Mouse (Mus musculus): Measurements from ENCODE around the gene Dnajb3. TPM values are rescaled to one million over a fixed set of nuclear protein-coding genes. Genes with fewer than 3 reads are reported as not detected.
"Not testable (repeated sequence)": the region's sequence is repeated elsewhere in the genome, so short reads cannot be mapped to it uniquely, and the experiment has no call there.

The Dnajb3 gene
- total RNA-seq, 1 experiment from 2014 or later: not detected

DNA sequence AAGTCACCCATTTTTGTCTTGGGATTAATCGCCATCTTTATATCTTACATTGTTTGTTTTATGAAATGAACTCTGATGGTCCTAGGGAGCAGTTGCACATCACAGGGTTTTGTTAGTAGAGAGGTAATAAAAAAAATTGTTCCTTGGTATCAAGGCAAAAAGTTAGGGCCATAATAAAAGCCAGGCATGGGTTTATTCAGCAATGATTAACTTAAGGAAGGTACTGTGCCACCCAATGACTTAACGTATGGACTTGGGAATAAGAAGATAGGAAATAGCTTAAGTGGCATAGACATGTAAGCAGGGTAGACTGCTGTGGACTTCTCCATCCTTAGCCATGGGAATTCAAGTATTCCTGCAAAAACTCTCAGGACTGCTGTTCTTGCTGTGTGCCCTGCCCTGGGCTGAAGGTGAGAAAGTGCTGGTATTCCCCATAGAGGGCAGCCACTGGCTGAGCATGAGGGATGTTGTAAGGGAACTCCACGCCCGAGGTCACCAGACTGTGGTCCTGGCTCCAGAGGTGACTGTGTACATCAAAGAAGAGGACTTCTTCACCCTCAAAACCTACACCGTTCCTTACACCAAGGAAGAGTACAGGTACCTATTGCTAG lies 19.2 kb downstream of the Dnajb3 start:
- no peak for ATAC-seq (ENCODE audit: extremely low read depth, insufficient number of reproducible peaks, low FRiP score, poor library complexity, severe bottlenecking)

DNA sequence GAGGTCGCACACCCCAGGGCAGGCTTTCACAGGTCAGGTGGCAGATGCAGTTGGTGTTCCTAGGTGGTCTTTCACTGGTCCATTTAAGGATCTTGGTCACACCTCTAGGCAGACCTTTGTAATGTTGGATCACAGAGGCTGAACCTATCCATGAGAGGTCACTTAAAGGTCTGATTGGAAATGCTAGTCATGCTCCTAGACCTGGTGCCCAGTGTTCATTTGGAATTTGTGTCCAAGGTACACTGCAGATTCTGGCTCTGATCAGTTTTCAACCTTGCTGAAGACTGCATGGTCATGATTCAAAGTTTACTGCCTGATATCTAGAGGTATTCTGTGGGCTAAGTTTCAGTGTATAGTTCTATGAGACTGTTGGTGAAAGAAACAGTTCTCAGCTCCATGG lies 25.9 kb downstream of the Dnajb3 start:
- no peak for ATAC-seq (ENCODE audit: extremely low read depth, insufficient number of reproducible peaks, low FRiP score, poor library complexity, severe bottlenecking)

DNA sequence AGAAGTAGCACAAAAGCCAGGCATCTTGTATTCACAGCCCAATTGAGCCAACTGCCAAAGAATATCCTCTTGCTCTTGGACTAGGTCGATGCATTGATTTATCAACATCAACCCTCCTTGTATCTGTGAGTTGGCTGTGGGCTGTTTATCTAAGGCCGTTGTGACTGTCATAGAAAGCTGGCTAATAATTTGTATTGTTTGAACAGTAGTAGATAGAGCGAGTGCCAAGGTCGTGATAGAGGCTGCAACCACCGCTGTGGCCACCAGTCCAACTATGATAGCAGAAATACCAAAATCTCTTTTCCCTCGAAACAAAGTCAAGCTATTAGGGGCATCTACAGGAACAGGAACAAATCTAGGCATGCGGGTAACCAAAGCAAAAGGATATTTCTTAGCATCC lies 33.4 kb downstream of the Dnajb3 start:
- ATAC-seq (ENCODE audit: extremely low read depth, insufficient number of reproducible peaks, low FRiP score, poor library complexity, severe bottlenecking): not testable (repeated sequence)

DNA sequence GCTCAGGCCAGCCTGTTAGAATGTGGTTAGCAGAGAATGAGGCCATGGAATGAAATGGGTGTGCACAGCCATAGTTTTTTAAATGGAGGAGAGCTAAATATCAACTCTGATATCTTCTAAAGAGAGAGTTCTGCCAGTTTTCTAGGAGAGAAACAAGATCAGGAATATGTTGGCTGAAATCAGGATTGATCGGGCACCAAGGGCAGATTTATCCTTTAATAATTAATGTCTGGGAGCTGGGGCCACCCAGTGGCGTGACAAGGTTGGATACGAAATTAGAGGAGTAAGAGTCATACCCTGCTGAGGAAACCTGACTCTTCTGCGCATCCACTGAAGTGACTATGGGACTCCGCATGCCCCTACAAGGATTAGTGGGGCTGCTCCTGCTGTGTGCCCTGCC lies 39.9 kb downstream of the Dnajb3 start, which contains the start of gene Ugt1a5:
Ugt1a5 (plus strand) TSS at position 302 of the 400 bp plus-strand sequence.
- no peak for ATAC-seq (ENCODE audit: extremely low read depth, insufficient number of reproducible peaks, low FRiP score, poor library complexity, severe bottlenecking)

DNA sequence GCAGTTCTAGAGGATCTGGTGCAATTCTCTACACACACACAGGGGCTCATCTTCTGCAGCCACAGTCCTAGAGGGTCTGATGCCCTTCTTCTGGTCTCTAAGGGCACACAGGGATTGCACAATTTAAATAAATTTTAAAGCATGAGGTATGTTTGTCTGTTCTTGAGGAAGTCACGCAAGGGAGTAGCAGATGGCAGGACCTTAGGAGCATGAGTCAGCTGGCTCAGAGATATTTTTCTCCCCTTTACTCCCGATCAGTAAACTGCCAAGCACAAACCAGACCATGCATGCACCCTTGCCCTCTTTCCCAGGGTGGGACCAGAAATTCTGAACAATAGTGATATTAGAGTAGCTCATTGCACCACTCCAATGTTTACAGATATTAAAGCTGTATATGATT lies 47.2 kb downstream of the Dnajb3 start:
- no peak for ATAC-seq (ENCODE audit: extremely low read depth, insufficient number of reproducible peaks, low FRiP score, poor library complexity, severe bottlenecking)

Other genes with a start within 250 kb of the Dnajb3 start
- 24.6 and 27.8 TPM in 2 replicates for gene Usp40, start 197.2 kb downstream of the Dnajb3 start, total RNA-seq (2017)
- gene Ugt1a10, start 150.4 kb downstream of the Dnajb3 start, total RNA-seq (2017): not detected in 2 replicates
- gene Ugt1a9, start 135.0 kb downstream of the Dnajb3 start, total RNA-seq (2017): not detected in 2 replicates
- gene Ugt1a8, start 118.0 kb downstream of the Dnajb3 start, total RNA-seq (2017): not detected in 2 replicates
- gene Ugt1a7c, start 110.7 kb downstream of the Dnajb3 start, total RNA-seq (2017): 123 TPM in 2 replicates
- gene Ugt1a6b, start 102.5 kb downstream of the Dnajb3 start, total RNA-seq (2017): 8.6 and 9.6 TPM in 2 replicates
- 14.0 and 14.7 TPM in 2 replicates for gene Ugt1a6a, start 71.0 kb downstream of the Dnajb3 start, total RNA-seq (2017)
- gene Ugt1a5, start 39.8 kb downstream of the Dnajb3 start, total RNA-seq (2017): 2.8 TPM in 2 replicates
- 1.0 and 1.1 TPM in 2 replicates for gene Ugt1a2, start 5.2 kb downstream of the Dnajb3 start, total RNA-seq (2017)
- gene Ugt1a1, start 6.2 kb upstream of the Dnajb3 start, total RNA-seq (2017): 1.1 and 3.5 TPM in 2 replicates
- gene Mroh2a, start 21.2 kb upstream of the Dnajb3 start, total RNA-seq (2017): 0.35 and 0.49 TPM in 2 replicates
- 72.4 and 80.5 TPM in 2 replicates for gene Hjurp, start 71.9 kb upstream of the Dnajb3 start, total RNA-seq (2017)
- not detected in 2 replicates for gene Trpm8, start 71.9 kb upstream of the Dnajb3 start, total RNA-seq (2017)
- not detected in 2 replicates for gene Spp2, start 201.2 kb upstream of the Dnajb3 start, total RNA-seq (2017)

All from neutrophil, adult 5-6 weeks (primary cell).